Mouse (Mus musculus): ENCODE measurements around the gene Tmem248. TPM values are rescaled to one million over a fixed set of nuclear protein-coding genes. Genes with fewer than 3 reads are reported as not detected.

The Tmem248 gene
- total and polyA plus RNA-seq, 3 experiments: 72.1 to 82.9 (median 80.9) TPM

GRCm38 (mm10) chr5:130170666-130171422 is 46.0 kb upstream of the Tmem248 start:
- no peaks in the 10 kb centered on the region for H3K27me3 ChIP-seq (replicated peaks)
- peaks cover 0 to 35% of the 10 kb centered on the region in 2 experiments; a peak in 2 of 4 replicates for H3K4me1 ChIP-seq (ENCODE audit: control insufficient read depth in 1 of 2, insufficient read depth in 2 of 2)
- peaks cover 0 to 3% of the 10 kb centered on the region in 2 experiments for H3K36me3 ChIP-seq (replicated peaks in 1 of 2; ENCODE audit: control insufficient read depth in 1 of 2, insufficient read depth in 1 of 2, low read length in 1 of 2)
- H3K4me3 ChIP-seq (replicated peaks in 1 of 3; ENCODE audit: low read depth in 2 of 3, low read length in 2 of 3, poor library complexity in 1 of 3): peak overlapping the region; percentile 58 to 87 (median 85)
- peak overlapping the region; percentile 2; the same call in 1 of the 2 replicates for H3K27ac ChIP-seq (ENCODE audit: insufficient read depth, low read depth)
- H3K9ac ChIP-seq (ENCODE audit: insufficient read depth, low read depth): peak overlapping the region; percentile 88
- TF ChIP-seq HCFC1 (IDR thresholded peaks at IDR 0.05; ENCODE audit: low read depth, low read length) (no peak), USF1 (IDR thresholded peaks at IDR 0.05; ENCODE audit: low read depth, low read length) (no peak), CTCF (conservative IDR thresholded peaks at IDR 0.05 in 1 of 2, IDR thresholded peaks at IDR 0.05 in 1 of 2; ENCODE audit: low read depth in 2 of 2, low read length in 2 of 2) (no peak), MAFK (IDR thresholded peaks at IDR 0.05; ENCODE audit: insufficient replicate concordance, low read length) (no peak), E2F4 (IDR thresholded peaks at IDR 0.05; ENCODE audit: insufficient replicate concordance, low read depth, low read length) (no peak), CHD2 (IDR thresholded peaks at IDR 0.05; ENCODE audit: low read length) (no peak), NRF1 (IDR thresholded peaks at IDR 0.05; ENCODE audit: low read depth, low read length) (no peak), TBP (conservative IDR thresholded peaks at IDR 0.05; ENCODE audit: low read depth, low read length) (no peak), EP300 (IDR thresholded peaks at IDR 0.05; ENCODE audit: low read length) (no peak), JUND (conservative IDR thresholded peaks at IDR 0.05; ENCODE audit: low read depth, low read length) (0 out of 2 replicates have a peak, but pooled peaks have one; percentile 5), NELFE (IDR thresholded peaks at IDR 0.05; ENCODE audit: low read depth, low read length) (no peak), CHD1 (IDR thresholded peaks at IDR 0.05; ENCODE audit: low read depth, low read length) (peak; percentile 83; the same call in 1 of the 2 replicates), MAX (IDR thresholded peaks at IDR 0.05; ENCODE audit: low read length) (no peak), ZMIZ1 (IDR thresholded peaks at IDR 0.05; ENCODE audit: low read depth, low read length) (no peak; the same call in 1 of the 2 replicates), KAT2A (IDR thresholded peaks at IDR 0.05; ENCODE audit: insufficient replicate concordance, low read length) (no peak), PAX5 (IDR thresholded peaks at IDR 0.05; ENCODE audit: low read length) (no peak), TCF12 (IDR thresholded peaks at IDR 0.05; ENCODE audit: low read depth, low read length) (no peak), ZNF384 (IDR thresholded peaks at IDR 0.05; ENCODE audit: low read depth, low read length) (no peak)
- H3K79me2 ChIP-seq (replicated peaks; ENCODE audit: control insufficient read depth, extremely low read depth, insufficient read depth, poor library complexity, severe bottlenecking): peaks cover 41% of the 10 kb centered on the region
- no peak for DNase-seq (ENCODE audit: extremely low read depth)
- no peaks in the 10 kb centered on the region for H3K9me3 ChIP-seq (replicated peaks; ENCODE audit: low read length)
- peak overlapping the region; percentile 85 for H3K4me2 ChIP-seq (ENCODE audit: insufficient read depth, low read depth, poor library complexity, severe bottlenecking)
- in situ Hi-C loops (cut with MboI; ENCODE audit: low pct_ligation_motif_present, low pct_unique_long_range_greater_than_20kb, low sequenced_read_pairs): no loop called here
- dilution Hi-C loops (cut with MboI; ENCODE audit: extremely low pct_ligation_motif_present, extremely low pct_unique_long_range_greater_than_20kb, low sequenced_read_pairs): no loop called here

GRCm38 (mm10) chr5:130171423-130171954 is 45.4 kb upstream of the Tmem248 start, which contains the start of gene Rabgef1:
Rabgef1 (plus strand) TSS chr5:130171798.
- H3K4me1 ChIP-seq (ENCODE audit: control insufficient read depth in 1 of 2, insufficient read depth in 2 of 2): peaks cover 0 to 42% of the 10 kb centered on the region in 2 experiments; a peak in 2 of 4 replicates
- peak; percentile 82 for DNase-seq (ENCODE audit: extremely low read depth)
- H3K9ac ChIP-seq (ENCODE audit: insufficient read depth, low read depth): peak within 1 kb of the TSS; percentile 89
- no peaks in the 10 kb centered on the region for H3K27me3 ChIP-seq (replicated peaks)
- H3K36me3 ChIP-seq (replicated peaks in 1 of 2; ENCODE audit: control insufficient read depth in 1 of 2, insufficient read depth in 1 of 2, low read length in 1 of 2): peaks cover 0 to 4% of the 10 kb centered on the region in 2 experiments
- dilution Hi-C loops (cut with MboI; ENCODE audit: extremely low pct_ligation_motif_present, extremely low pct_unique_long_range_greater_than_20kb, low sequenced_read_pairs): no loop called here
- no peaks in the 10 kb centered on the region for H3K9me3 ChIP-seq (replicated peaks; ENCODE audit: low read length)
- in situ Hi-C loops (cut with MboI; ENCODE audit: low pct_ligation_motif_present, low pct_unique_long_range_greater_than_20kb, low sequenced_read_pairs): no loop called here
- H3K4me3 ChIP-seq (replicated peaks in 1 of 3; ENCODE audit: low read depth in 2 of 3, low read length in 2 of 3, poor library complexity in 1 of 3): peak within 1 kb of the TSS; percentile 85 to 97 (median 87)
- peak within 1 kb of the TSS; percentile 85 for H3K4me2 ChIP-seq (ENCODE audit: insufficient read depth, low read depth, poor library complexity, severe bottlenecking)
- H3K79me2 ChIP-seq (replicated peaks; ENCODE audit: control insufficient read depth, extremely low read depth, insufficient read depth, poor library complexity, severe bottlenecking): peaks cover 48% of the 10 kb centered on the region
- H3K27ac ChIP-seq (ENCODE audit: insufficient read depth, low read depth): peak within 1 kb of the TSS; percentile 2; the same call in 1 of the 2 replicates
- TF ChIP-seq TCF12 (IDR thresholded peaks at IDR 0.05; ENCODE audit: low read depth, low read length) (peak; percentile 84), ZMIZ1 (IDR thresholded peaks at IDR 0.05; ENCODE audit: low read depth, low read length) (peak; percentile 75; the same call in 1 of the 2 replicates), NELFE (IDR thresholded peaks at IDR 0.05; ENCODE audit: low read depth, low read length) (peak; percentile 93), CHD1 (IDR thresholded peaks at IDR 0.05; ENCODE audit: low read depth, low read length) (0 out of 2 replicates have a peak, but pooled peaks have one; percentile 13), SIN3A (IDR thresholded peaks at IDR 0.05; ENCODE audit: low read length) (peak; percentile 94), BHLHE40 (IDR thresholded peaks at IDR 0.05; ENCODE audit: low read depth, low read length) (peak; percentile 74), CTCF (conservative IDR thresholded peaks at IDR 0.05 in 1 of 2, IDR thresholded peaks at IDR 0.05 in 1 of 2; ENCODE audit: low read depth in 2 of 2, low read length in 2 of 2) (no peak), MEF2A (IDR thresholded peaks at IDR 0.05; ENCODE audit: borderline replicate concordance, low read depth, low read length) (peak; percentile 81), USF1 (IDR thresholded peaks at IDR 0.05; ENCODE audit: low read depth, low read length) (no peak; the same call in 1 of the 2 replicates), ZNF384 (IDR thresholded peaks at IDR 0.05; ENCODE audit: low read depth, low read length) (no peak), ELF1 (IDR thresholded peaks at IDR 0.05; ENCODE audit: low read depth, low read length) (peak; percentile 92), MYC (IDR thresholded peaks at IDR 0.05; ENCODE audit: low read depth, low read length) (0 out of 2 replicates have a peak, but pooled peaks have one; percentile 26), IRF4 (IDR thresholded peaks at IDR 0.05; ENCODE audit: low read depth, low read length) (0 out of 2 replicates have a peak, but pooled peaks have one; percentile 33), CHD2 (IDR thresholded peaks at IDR 0.05; ENCODE audit: low read length) (peak; percentile 95), MXI1 (IDR thresholded peaks at IDR 0.05; ENCODE audit: low read depth, low read length) (peak; percentile 85), HCFC1 (IDR thresholded peaks at IDR 0.05; ENCODE audit: low read depth, low read length) (peak; percentile 76), POLR2AphosphoS2 (IDR thresholded peaks at IDR 0.05; ENCODE audit: low read depth, low read length) (peak; percentile 65; the same call in 1 of the 2 replicates), TBP (conservative IDR thresholded peaks at IDR 0.05; ENCODE audit: low read depth, low read length) (0 out of 2 replicates have a peak, but pooled peaks have one; percentile 48), MAZ (IDR thresholded peaks at IDR 0.05; ENCODE audit: low read depth, low read length) (peak; percentile 43; the same call in 1 of the 2 replicates)

Measured in CH12.LX (cell line).